Mouse (Mus musculus) kidney, adult 8-10 months (tissue): ENCODE data around the gene Reep6.

Experiments
- DNase-seq, 2 experiments: peaks; one replicate each; pipeline ENCODE4 v3.0.0; 2022

The Reep6 gene

GRCm38 (mm10) chr10:80356737-80357136, 27.0 kb downstream of the Reep6 start:
- DNase-seq, result no peak

GRCm38 (mm10) chr10:80357336-80357735, 27.6 kb downstream of the Reep6 start:
- DNase-seq, result no peak

GRCm38 (mm10) chr10:80357994-80358639, 28.4 kb downstream of the Reep6 start:
- peak in 1 of 2 experiments; percentile 59 for DNase-seq

GRCm38 (mm10) chr10:80363734-80364133, 34.0 kb downstream of the Reep6 start:
- DNase-seq, result no peak

- no peak for DNase-seq
These were observed 36.0 kb downstream of the Reep6 start for GRCm38 (mm10) chr10:80365736-80366135.

- no peak for DNase-seq
These were observed 38.2 kb downstream of the Reep6 start for GRCm38 (mm10) chr10:80367954-80368353.

- no peak for DNase-seq
These were observed 38.6 kb downstream of the Reep6 start for GRCm38 (mm10) chr10:80368392-80368791.

- DNase-seq, result no peak
These were observed 40.4 kb downstream of the Reep6 start for GRCm38 (mm10) chr10:80369995-80370747.

- peak; percentile 53 to 65 for DNase-seq
These were observed 41.7 kb downstream of the Reep6 start for GRCm38 (mm10) chr10:80371411-80371966.

GRCm38 (mm10) chr10:80371983-80372382, 42.2 kb downstream of the Reep6 start:
- DNase-seq, result no peak

- no peak for DNase-seq
These were observed 43.0 kb downstream of the Reep6 start for GRCm38 (mm10) chr10:80372706-80373105.

- peak; percentile 79 to 90 for DNase-seq
These were observed 44.3 kb downstream of the Reep6 start for GRCm38 (mm10) chr10:80374063-80374462.

- peak; percentile 82 to 94 for DNase-seq
These were observed 46.4 kb downstream of the Reep6 start for GRCm38 (mm10) chr10:80376160-80376559.

- DNase-seq, result no peak
These were observed 48.0 kb downstream of the Reep6 start for GRCm38 (mm10) chr10:80377716-80378115.

- no peak for DNase-seq
These were observed 53.0 kb downstream of the Reep6 start for GRCm38 (mm10) chr10:80382641-80383365.

- DNase-seq, result no peak
These were observed 53.7 kb downstream of the Reep6 start for GRCm38 (mm10) chr10:80383431-80383830.

- no peak for DNase-seq
These were observed 54.4 kb downstream of the Reep6 start for GRCm38 (mm10) chr10:80384115-80384639.

GRCm38 (mm10) chr10:80384709-80385108, 55.0 kb downstream of the Reep6 start:
- no peak for DNase-seq

GRCm38 (mm10) chr10:80385310-80385709, 55.6 kb downstream of the Reep6 start:
- DNase-seq, result no peak
